Mouse (Mus musculus) erythroblast, embryonic 14.5 days (primary cell): ENCODE measurements around the gene Ocel1. TPM values are rescaled to one million over a fixed set of nuclear protein-coding genes. Genes with fewer than 3 reads are reported as not detected.

ENCODE experiments used
- H3K27me3 ChIP-seq: 2 replicates; pipeline ENCODE4 v1.6.1; 2012; ENCODE audit warnings: inconsistent platforms; ENCODE audit not compliant: control insufficient read depth
- H3K36me3 ChIP-seq: 2 replicates; pipeline ENCODE4 v1.6.1; 2012; ENCODE audit warnings: mild to moderate bottlenecking, inconsistent platforms; ENCODE audit not compliant: control insufficient read depth
- H3K4me1 ChIP-seq: 2 replicates; pipeline ENCODE4 v1.6.1; 2012; ENCODE audit warnings: inconsistent platforms; ENCODE audit not compliant: control insufficient read depth
- H3K4me3 ChIP-seq: replicated peaks from 2 replicates; pipeline ENCODE3; 2012; ENCODE audit warnings: moderate library complexity, mild to moderate bottlenecking, inconsistent platforms
- H3K9me3 ChIP-seq: 2 replicates; pipeline ENCODE4 v1.6.1; 2012; ENCODE audit warnings: low read length, inconsistent platforms, mixed read lengths; ENCODE audit not compliant: control insufficient read depth
- GATA1 ChIP-seq: IDR thresholded peaks from 2 replicates; pipeline ENCODE4 v1.6.1; 2012; ENCODE audit warnings: low read length, inconsistent platforms, mixed read lengths
- TAL1 ChIP-seq: IDR thresholded peaks from 3 replicates; pipeline ENCODE4 v1.6.1; 2012; ENCODE audit warnings: low read length, inconsistent platforms, mixed read lengths
- polyA plus RNA-seq: library from polyadenylated mRNA; stranded (reverse); fragments of >175 nt; gene quantifications from 2 replicates; pipeline ENCODE4 v1.2.3, GENCODE M21; 2012

The Ocel1 gene
- polyA plus RNA-seq, 1 experiment: 7.5 TPM

- Histone ChIP-seq H3K4me3 (peak within 1 kb of the TSS; percentile 70), H3K9me3 (no peaks in the 10 kb centered on the region), H3K36me3 (peaks cover 32% of the 10 kb centered on the region), H3K4me1 (peaks cover 35% of the 10 kb centered on the region), H3K27me3 (no peaks in the 10 kb centered on the region)
- TF ChIP-seq GATA1: no peak
- no peak for TF ChIP-seq TAL1
Observed at GRCm38 (mm10) chr8:71396639-71397305, 25.7 kb downstream of the Ocel1 start, which contains the start of gene Babam1. Gene Babam1 (plus strand): TSS chr8:71396861.

- TF ChIP-seq GATA1 (no peak), TAL1 (no peak)
- Histone ChIP-seq H3K4me1 (peaks cover 35% of the 10 kb centered on the region), H3K9me3 (no peaks in the 10 kb centered on the region), H3K27me3 (no peaks in the 10 kb centered on the region), H3K4me3 (peak overlapping the region; percentile 70), H3K36me3 (peaks cover 36% of the 10 kb centered on the region)
Observed at GRCm38 (mm10) chr8:71397701-71398100, 26.6 kb downstream of the Ocel1 start.

- H3K4me3 ChIP-seq: no peak overlapping the region
- TF ChIP-seq TAL1: no peak
- no peak for TF ChIP-seq GATA1
- peaks cover 57% of the 10 kb centered on the region for H3K36me3 ChIP-seq
- no peaks in the 10 kb centered on the region for H3K27me3 ChIP-seq
- H3K9me3 ChIP-seq: no peaks in the 10 kb centered on the region
- H3K4me1 ChIP-seq: peaks cover 39% of the 10 kb centered on the region
Observed at GRCm38 (mm10) chr8:71400826-71401225, 29.7 kb downstream of the Ocel1 start.

DNA sequence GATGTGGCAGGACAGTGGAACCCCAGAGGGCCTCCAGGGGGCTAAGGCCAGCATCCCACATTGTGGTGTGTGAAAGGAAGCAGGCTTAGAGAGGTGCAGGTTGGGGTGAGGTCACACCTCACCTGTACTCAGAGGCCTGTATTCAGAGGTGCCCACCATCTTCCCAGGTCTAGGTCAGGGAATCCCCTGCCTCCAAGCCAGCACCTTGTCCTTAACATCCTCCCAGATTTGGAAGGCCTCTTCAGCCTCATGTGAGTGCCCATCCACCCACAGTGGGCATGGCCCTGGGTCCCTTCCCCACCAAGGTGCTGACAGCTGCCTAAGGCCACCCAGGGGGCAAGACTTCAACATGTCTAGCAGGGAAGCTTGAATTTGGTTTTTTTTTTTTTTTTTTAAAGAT is 30.4 kb downstream of the Ocel1 start:
- peaks cover 37% of the 10 kb centered on the region for H3K4me1 ChIP-seq
- TF ChIP-seq TAL1 (no peak), GATA1 (no peak)
- H3K36me3 ChIP-seq: peaks cover 58% of the 10 kb centered on the region

GRCm38 (mm10) chr8:71402446-71402964 is 31.4 kb downstream of the Ocel1 start:
- no peak for TF ChIP-seq GATA1
- TF ChIP-seq TAL1: no peak
- Histone ChIP-seq H3K27me3 (no peaks in the 10 kb centered on the region), H3K9me3 (no peaks in the 10 kb centered on the region), H3K36me3 (peaks cover 68% of the 10 kb centered on the region), H3K4me3 (no peak overlapping the region), H3K4me1 (peaks cover 41% of the 10 kb centered on the region)

More for the DNA sequence above, 30.4 kb downstream of the Ocel1 start:
- no peaks in the 10 kb centered on the region for H3K27me3 ChIP-seq
- H3K9me3 ChIP-seq: no peaks in the 10 kb centered on the region
- no peak overlapping the region for H3K4me3 ChIP-seq

DNA sequence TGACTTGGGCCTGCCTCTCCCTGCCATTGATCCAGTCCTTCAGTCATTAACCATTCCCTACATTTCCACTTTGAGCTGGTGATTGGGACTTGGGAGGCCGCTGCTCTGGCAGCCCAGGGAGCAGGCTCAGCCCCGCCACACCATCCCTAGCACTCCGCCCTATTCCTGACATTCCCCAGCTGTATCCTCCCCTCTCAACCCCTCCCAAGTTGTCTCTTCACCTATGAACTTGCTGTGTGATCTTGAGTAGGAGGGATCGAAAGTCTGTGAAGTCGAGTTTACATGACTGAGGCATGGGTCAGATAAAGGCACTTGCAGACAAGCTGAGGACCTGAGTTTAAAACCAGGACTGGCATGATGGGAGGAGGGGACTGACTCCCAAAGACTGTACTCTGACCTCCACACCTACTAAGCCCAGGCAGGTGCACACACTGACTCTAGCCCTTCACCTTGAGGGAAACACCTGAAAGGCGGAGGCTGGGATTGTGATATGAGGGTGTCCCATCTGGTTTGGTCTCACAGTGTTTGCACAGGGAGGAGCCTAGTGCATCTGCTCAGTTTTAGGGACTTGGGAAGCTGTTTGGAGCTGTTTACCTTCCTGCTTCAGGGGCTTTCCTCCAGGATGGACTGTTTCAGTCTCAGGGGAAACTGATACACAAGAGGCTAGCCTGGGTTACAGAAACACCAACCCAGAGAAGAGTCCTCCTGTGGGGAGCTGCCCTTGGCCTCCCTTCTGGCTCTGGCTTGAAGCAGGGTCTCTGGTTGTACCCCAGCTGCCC is 32.2 kb downstream of the Ocel1 start:
- peaks cover 44% of the 10 kb centered on the region for H3K4me1 ChIP-seq
- H3K27me3 ChIP-seq: no peaks in the 10 kb centered on the region
- no peak overlapping the region for H3K4me3 ChIP-seq
- H3K9me3 ChIP-seq: no peaks in the 10 kb centered on the region
- H3K36me3 ChIP-seq: peaks cover 69% of the 10 kb centered on the region
- TF ChIP-seq GATA1 (no peak), TAL1 (no peak)

GRCm38 (mm10) chr8:71404011-71404410 is 32.9 kb downstream of the Ocel1 start:
- TF ChIP-seq TAL1 (no peak), GATA1 (no peak)
- no peaks in the 10 kb centered on the region for H3K27me3 ChIP-seq
- no peaks in the 10 kb centered on the region for H3K9me3 ChIP-seq
- H3K36me3 ChIP-seq: peaks cover 69% of the 10 kb centered on the region
- H3K4me3 ChIP-seq: no peak overlapping the region
- H3K4me1 ChIP-seq: peaks cover 45% of the 10 kb centered on the region

GRCm38 (mm10) chr8:71404951-71405351 is 33.9 kb downstream of the Ocel1 start:
- H3K36me3 ChIP-seq: peaks cover 72% of the 10 kb centered on the region

More at GRCm38 (mm10) chr8:71404951-71405351, 33.9 kb downstream of the Ocel1 start:
- Histone ChIP-seq H3K4me3 (peak overlapping the region; percentile 68), H3K4me1 (peaks cover 45% of the 10 kb centered on the region), H3K9me3 (no peaks in the 10 kb centered on the region), H3K27me3 (no peaks in the 10 kb centered on the region)
- no peak for TF ChIP-seq GATA1
- TF ChIP-seq TAL1: no peak
